Mouse (Mus musculus): ENCODE measurements around the gene Slc6a3. TPM values are rescaled to one million over a fixed set of nuclear protein-coding genes. Genes with fewer than 3 reads are reported as not detected.

Slc6a3 gene
- polyA plus RNA-seq, 1 experiment from 2014 or later, result 0.33 TPM

- Histone ChIP-seq H3K4me1 (replicated peaks; ENCODE audit: control insufficient read depth, insufficient read depth, low read length) (peaks cover 17% of the 10 kb centered on the region), H3K9me3 (ENCODE audit: control insufficient read depth, low read length) (no peaks in the 10 kb centered on the region), H3K4me3 (replicated peaks; ENCODE audit: low read length) (peak overlapping the region; percentile 94), H3K27me3 (ENCODE audit: control insufficient read depth, insufficient read depth, low read length) (no peaks in the 10 kb centered on the region), H3K9ac (peak overlapping the region; percentile 88), H3K36me3 (replicated peaks; ENCODE audit: control insufficient read depth, insufficient read depth) (peaks cover 35% of the 10 kb centered on the region), H3K27ac (peak overlapping the region; percentile 74), H3K4me2 (replicated peaks) (peak overlapping the region; percentile 95)
- WGBS, result 4% methylated on average over 38 of the region's 39 CpGs
- ATAC-seq (ENCODE audit: low FRiP score) (peak; percentile 84), DNase-seq (ENCODE audit: low spot score) (no peak)
Observed at GRCm38 (mm10) chr13:73604156-73604957, 67.8 kb downstream of the Slc6a3 start.

- Histone ChIP-seq H3K4me1 (replicated peaks; ENCODE audit: control insufficient read depth, insufficient read depth, low read length) (no peaks in the 10 kb centered on the region), H3K36me3 (replicated peaks; ENCODE audit: control insufficient read depth, insufficient read depth) (peaks cover 95% of the 10 kb centered on the region), H3K9ac (no peak overlapping the region), H3K9me3 (ENCODE audit: control insufficient read depth, low read length) (no peaks in the 10 kb centered on the region), H3K4me2 (replicated peaks) (no peak overlapping the region), H3K27ac (no peak overlapping the region), H3K4me3 (replicated peaks; ENCODE audit: low read length) (no peak overlapping the region), H3K27me3 (ENCODE audit: control insufficient read depth, insufficient read depth, low read length) (no peaks in the 10 kb centered on the region)
- WGBS, result 94% methylated on average over 5 of the region's 5 CpGs
- no peak for ATAC-seq (ENCODE audit: low FRiP score)
- no peak for DNase-seq (ENCODE audit: low spot score)
Observed at GRCm38 (mm10) chr13:73618406-73618805, 81.9 kb downstream of the Slc6a3 start.

GRCm38 (mm10) chr13:73620637-73621036 lies 84.1 kb downstream of the Slc6a3 start:
- WGBS, result 74% methylated on average over 6 of the region's 6 CpGs
- Histone ChIP-seq H3K4me3 (replicated peaks; ENCODE audit: low read length) (no peak overlapping the region), H3K9ac (no peak overlapping the region), H3K36me3 (replicated peaks; ENCODE audit: control insufficient read depth, insufficient read depth) (peaks cover 73% of the 10 kb centered on the region), H3K4me1 (replicated peaks; ENCODE audit: control insufficient read depth, insufficient read depth, low read length) (no peaks in the 10 kb centered on the region), H3K27me3 (ENCODE audit: control insufficient read depth, insufficient read depth, low read length) (no peaks in the 10 kb centered on the region), H3K4me2 (replicated peaks) (no peak overlapping the region), H3K9me3 (ENCODE audit: control insufficient read depth, low read length) (no peaks in the 10 kb centered on the region), H3K27ac (no peak overlapping the region)
- DNase-seq (ENCODE audit: low spot score) (no peak), ATAC-seq (ENCODE audit: low FRiP score) (no peak)

- H3K27me3 ChIP-seq (ENCODE audit: control insufficient read depth, insufficient read depth, low read length), result no peaks in the 10 kb centered on the region
- peaks cover 15% of the 10 kb centered on the region for H3K36me3 ChIP-seq (replicated peaks; ENCODE audit: control insufficient read depth, insufficient read depth)
- peaks cover 28% of the 10 kb centered on the region for H3K4me1 ChIP-seq (replicated peaks; ENCODE audit: control insufficient read depth, insufficient read depth, low read length)
- H3K4me2 ChIP-seq (replicated peaks), result peak overlapping the region; percentile 93
- 41% methylated on average over 6 of the region's 6 CpGs for WGBS
- no peak for ATAC-seq (ENCODE audit: low FRiP score)
- no peak overlapping the region for H3K27ac ChIP-seq
- no peaks in the 10 kb centered on the region for H3K9me3 ChIP-seq (ENCODE audit: control insufficient read depth, low read length)
- H3K9ac ChIP-seq, result peak overlapping the region; percentile 75
- peak overlapping the region; percentile 49 for H3K4me3 ChIP-seq (replicated peaks; ENCODE audit: low read length)
- no peak for DNase-seq (ENCODE audit: low spot score)
Observed at GRCm38 (mm10) chr13:73626410-73626744, 89.8 kb downstream of the Slc6a3 start.

GRCm38 (mm10) chr13:73626745-73627549 lies 90.4 kb downstream of the Slc6a3 start, which contains the start of gene Tert:
Tert (plus strand) TSS chr13:73626911.
- Histone ChIP-seq H3K27me3 (ENCODE audit: control insufficient read depth, insufficient read depth, low read length) (no peaks in the 10 kb centered on the region), H3K36me3 (replicated peaks; ENCODE audit: control insufficient read depth, insufficient read depth) (peaks cover 10% of the 10 kb centered on the region), H3K4me1 (replicated peaks; ENCODE audit: control insufficient read depth, insufficient read depth, low read length) (peaks cover 28% of the 10 kb centered on the region), H3K9me3 (ENCODE audit: control insufficient read depth, low read length) (no peaks in the 10 kb centered on the region), H3K9ac (peak within 1 kb of the TSS; percentile 75), H3K27ac (no peak within 1 kb of the TSS), H3K4me3 (replicated peaks; ENCODE audit: low read length) (peak within 1 kb of the TSS; percentile 49), H3K4me2 (replicated peaks) (peak within 1 kb of the TSS; percentile 93)
- ATAC-seq (ENCODE audit: low FRiP score) (peak; percentile 86), DNase-seq (ENCODE audit: low spot score) (peak; percentile 65)
- WGBS, result 9% methylated on average over 47 of the region's 47 CpGs

Other genes with a start within 250 kb of the Slc6a3 start
- gene Mrpl36, start 208.2 kb upstream of the Slc6a3 start, polyA plus RNA-seq (2014; fragmentation: Nextera tagmentation; extraction: Ambion mirVana), result 80.6 and 80.9 TPM in 2 replicates
- gene Ndufs6, start 208.2 kb upstream of the Slc6a3 start, polyA plus RNA-seq (2014; fragmentation: Nextera tagmentation; extraction: Ambion mirVana), result 397 and 433 TPM in 2 replicates
- 77.3 and 95.0 TPM in 2 replicates for gene Lpcat1, start 69.5 kb upstream of the Slc6a3 start, polyA plus RNA-seq (2014; fragmentation: Nextera tagmentation; extraction: Ambion mirVana)
- 147 and 157 TPM in 2 replicates for gene Clptm1l, start 67.3 kb downstream of the Slc6a3 start, polyA plus RNA-seq (2014; fragmentation: Nextera tagmentation; extraction: Ambion mirVana)
- gene Tert, start 90.2 kb downstream of the Slc6a3 start, polyA plus RNA-seq (2014; fragmentation: Nextera tagmentation; extraction: Ambion mirVana), result 3.0 and 4.1 TPM in 2 replicates
- gene Slc6a18, start 141.3 kb downstream of the Slc6a3 start, polyA plus RNA-seq (2014; fragmentation: Nextera tagmentation; extraction: Ambion mirVana), result not detected in 2 replicates
- gene Slc6a19, start 168.1 kb downstream of the Slc6a3 start, polyA plus RNA-seq (2014; fragmentation: Nextera tagmentation; extraction: Ambion mirVana), result 0.25 and 0.46 TPM in 2 replicates
- 10.5 and 10.6 TPM in 2 replicates for gene Slc12a7, start 196.3 kb downstream of the Slc6a3 start, polyA plus RNA-seq (2014; fragmentation: Nextera tagmentation; extraction: Ambion mirVana)

Data from hindbrain, embryonic 14.5 days (tissue).